Mouse (Mus musculus): ENCODE data around the gene Ccdc96. TPM values are rescaled to one million over a fixed set of nuclear protein-coding genes. Genes with fewer than 3 reads are reported as not detected.

Gene Ccdc96
- polyA plus RNA-seq, 1 experiment from 2014 or later: 0.60 TPM

DNA sequence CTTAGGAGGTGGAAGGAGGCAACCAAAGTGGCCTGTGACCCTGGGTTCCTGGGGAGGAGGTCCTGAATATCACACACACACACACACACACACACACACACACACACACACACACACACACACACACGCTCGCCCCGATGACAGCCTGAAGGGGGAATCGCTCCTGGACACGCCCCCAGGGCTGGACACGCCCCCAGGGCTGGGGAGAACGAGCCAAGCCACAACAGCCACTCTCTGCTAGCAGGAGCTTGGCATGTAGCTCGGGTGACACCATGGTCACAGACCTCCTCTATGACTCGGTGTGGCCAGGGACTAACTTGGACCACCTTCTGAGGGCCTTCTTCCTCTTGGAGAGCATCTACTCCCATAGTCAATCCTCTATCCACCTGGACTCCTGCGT, 33.3 kb upstream of the Ccdc96 start:
- H3K27ac ChIP-seq (replicated peaks; ENCODE audit: low read depth, low read length): no peak overlapping the region
- DNase-seq (ENCODE audit: low spot score) (peak; percentile 36), ATAC-seq (ENCODE audit: insufficient number of reproducible peaks, low FRiP score, low TSS enrichment, low read depth) (no peak)
- no peaks in the 10 kb centered on the region for H3K9me3 ChIP-seq (ENCODE audit: control insufficient read depth, low read length)
- no peaks in the 10 kb centered on the region for H3K27me3 ChIP-seq (ENCODE audit: control insufficient read depth, insufficient read depth, low read length)
- H3K4me2 ChIP-seq (ENCODE audit: low read depth, severe bottlenecking): no peak overlapping the region
- WGBS: 30% methylated on average over 8 of the region's 10 CpGs
- no peaks in the 10 kb centered on the region for H3K36me3 ChIP-seq (ENCODE audit: control insufficient read depth, insufficient read depth, low read length)
- H3K9ac ChIP-seq (ENCODE audit: low read length): no peak overlapping the region
- H3K4me3 ChIP-seq (ENCODE audit: low read depth, low read length): no peak overlapping the region
- 0 out of 2 replicates have a peak, but pooled peaks cover 4% of the 10 kb centered on the region for H3K4me1 ChIP-seq (ENCODE audit: control insufficient read depth, insufficient read depth, low read length)

GRCm38 (mm10) chr5:36451872-36452389, 32.5 kb upstream of the Ccdc96 start:
- no peak for DNase-seq (ENCODE audit: low spot score)
- WGBS: 77% methylated on average over 10 of the region's 10 CpGs
- Histone ChIP-seq H3K4me2 (ENCODE audit: low read depth, severe bottlenecking) (no peak overlapping the region), H3K4me3 (ENCODE audit: low read depth, low read length) (no peak overlapping the region), H3K4me1 (ENCODE audit: control insufficient read depth, insufficient read depth, low read length) (0 out of 2 replicates have a peak, but pooled peaks cover 4% of the 10 kb centered on the region), H3K9me3 (ENCODE audit: control insufficient read depth, low read length) (no peaks in the 10 kb centered on the region), H3K9ac (ENCODE audit: low read length) (no peak overlapping the region), H3K27ac (replicated peaks; ENCODE audit: low read depth, low read length) (no peak overlapping the region), H3K27me3 (ENCODE audit: control insufficient read depth, insufficient read depth, low read length) (no peaks in the 10 kb centered on the region), H3K36me3 (ENCODE audit: control insufficient read depth, insufficient read depth, low read length) (no peaks in the 10 kb centered on the region)
- no peak for ATAC-seq (ENCODE audit: insufficient number of reproducible peaks, low FRiP score, low TSS enrichment, low read depth)

DNA sequence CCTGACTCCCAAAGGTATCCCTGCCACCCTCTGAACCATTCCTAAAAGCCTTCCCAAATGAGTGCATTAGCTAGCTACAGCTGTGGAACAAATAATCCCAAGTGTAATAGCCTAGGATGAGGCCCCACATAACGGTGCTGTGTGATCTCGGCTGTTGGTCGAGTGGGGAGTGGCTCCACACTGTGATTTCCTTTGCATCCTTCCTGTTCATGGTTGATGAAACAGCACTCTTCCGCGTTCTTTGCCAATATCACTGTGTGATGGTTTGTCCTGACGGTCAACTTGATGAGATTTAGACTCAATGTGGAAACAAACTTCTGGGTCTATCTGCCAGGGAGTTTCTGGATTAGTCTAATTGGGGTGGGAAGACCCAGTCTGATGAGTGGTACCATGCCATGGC, 31.6 kb upstream of the Ccdc96 start:
- 0 out of 2 replicates have a peak, but pooled peaks cover 4% of the 10 kb centered on the region for H3K4me1 ChIP-seq (ENCODE audit: control insufficient read depth, insufficient read depth, low read length)
- no peak for ATAC-seq (ENCODE audit: insufficient number of reproducible peaks, low FRiP score, low TSS enrichment, low read depth)
- no peak for DNase-seq (ENCODE audit: low spot score)
- H3K4me2 ChIP-seq (ENCODE audit: low read depth, severe bottlenecking): no peak overlapping the region
- no peaks in the 10 kb centered on the region for H3K27me3 ChIP-seq (ENCODE audit: control insufficient read depth, insufficient read depth, low read length)
- H3K4me3 ChIP-seq (ENCODE audit: low read depth, low read length): no peak overlapping the region
- H3K9ac ChIP-seq (ENCODE audit: low read length): no peak overlapping the region
- 84% methylated on average over 6 of the region's 6 CpGs for WGBS
- H3K36me3 ChIP-seq (ENCODE audit: control insufficient read depth, insufficient read depth, low read length): no peaks in the 10 kb centered on the region
- H3K9me3 ChIP-seq (ENCODE audit: control insufficient read depth, low read length): no peaks in the 10 kb centered on the region
- no peak overlapping the region for H3K27ac ChIP-seq (replicated peaks; ENCODE audit: low read depth, low read length)

- DNase-seq (ENCODE audit: low spot score) (no peak), ATAC-seq (ENCODE audit: insufficient number of reproducible peaks, low FRiP score, low TSS enrichment, low read depth) (no peak)
- Histone ChIP-seq H3K27ac (replicated peaks; ENCODE audit: low read depth, low read length) (no peak overlapping the region), H3K9me3 (ENCODE audit: control insufficient read depth, low read length) (no peaks in the 10 kb centered on the region), H3K27me3 (ENCODE audit: control insufficient read depth, insufficient read depth, low read length) (no peaks in the 10 kb centered on the region), H3K4me2 (ENCODE audit: low read depth, severe bottlenecking) (no peak overlapping the region), H3K4me1 (ENCODE audit: control insufficient read depth, insufficient read depth, low read length) (no peaks in the 10 kb centered on the region), H3K36me3 (ENCODE audit: control insufficient read depth, insufficient read depth, low read length) (no peaks in the 10 kb centered on the region), H3K9ac (ENCODE audit: low read length) (no peak overlapping the region), H3K4me3 (ENCODE audit: low read depth, low read length) (no peak overlapping the region)
- WGBS: 73% methylated on average over 4 of the region's 4 CpGs
These were observed 26.7 kb upstream of the Ccdc96 start for GRCm38 (mm10) chr5:36457706-36458105.

DNA sequence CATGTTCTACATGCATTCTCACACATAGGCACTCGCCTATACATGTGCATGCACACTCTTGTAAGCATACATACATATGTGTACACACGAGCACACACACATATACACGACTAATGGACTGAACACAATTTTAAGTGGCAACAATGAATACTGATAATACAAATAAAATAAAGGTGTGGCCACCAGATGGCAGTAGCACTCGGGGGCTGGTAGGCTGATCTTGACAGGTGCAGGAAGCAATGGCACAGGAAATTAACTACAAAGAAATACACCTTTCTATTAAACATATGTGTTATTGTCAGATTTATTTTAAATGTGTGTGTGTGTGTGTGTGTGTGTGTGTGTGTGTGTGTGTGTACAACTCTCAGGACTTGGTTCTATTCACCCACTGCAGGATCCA, 25.5 kb upstream of the Ccdc96 start:
- no peak overlapping the region for H3K4me2 ChIP-seq (ENCODE audit: low read depth, severe bottlenecking)
- no peak overlapping the region for H3K9ac ChIP-seq (ENCODE audit: low read length)
- no peaks in the 10 kb centered on the region for H3K27me3 ChIP-seq (ENCODE audit: control insufficient read depth, insufficient read depth, low read length)
- H3K9me3 ChIP-seq (ENCODE audit: control insufficient read depth, low read length): no peaks in the 10 kb centered on the region
- ATAC-seq (ENCODE audit: insufficient number of reproducible peaks, low FRiP score, low TSS enrichment, low read depth): no peak
- H3K4me3 ChIP-seq (ENCODE audit: low read depth, low read length): no peak overlapping the region
- H3K4me1 ChIP-seq (ENCODE audit: control insufficient read depth, insufficient read depth, low read length): no peaks in the 10 kb centered on the region
- 14% methylated on average over 4 of the region's 4 CpGs for WGBS
- H3K36me3 ChIP-seq (ENCODE audit: control insufficient read depth, insufficient read depth, low read length): no peaks in the 10 kb centered on the region
- H3K27ac ChIP-seq (replicated peaks; ENCODE audit: low read depth, low read length): no peak overlapping the region
- peak; percentile 63 for DNase-seq (ENCODE audit: low spot score)

- H3K4me3 ChIP-seq (ENCODE audit: low read depth, low read length): no peak overlapping the region
- H3K9me3 ChIP-seq (ENCODE audit: control insufficient read depth, low read length): no peaks in the 10 kb centered on the region
- DNase-seq (ENCODE audit: low spot score) (no peak), ATAC-seq (ENCODE audit: insufficient number of reproducible peaks, low FRiP score, low TSS enrichment, low read depth) (no peak)
- no peak overlapping the region for H3K4me2 ChIP-seq (ENCODE audit: low read depth, severe bottlenecking)
- H3K36me3 ChIP-seq (ENCODE audit: control insufficient read depth, insufficient read depth, low read length): no peaks in the 10 kb centered on the region
- no peak overlapping the region for H3K27ac ChIP-seq (replicated peaks; ENCODE audit: low read depth, low read length)
- H3K27me3 ChIP-seq (ENCODE audit: control insufficient read depth, insufficient read depth, low read length): no peaks in the 10 kb centered on the region
- H3K9ac ChIP-seq (ENCODE audit: low read length): no peak overlapping the region
- peaks cover 5% of the 10 kb centered on the region; the same call in 1 of the 2 replicates for H3K4me1 ChIP-seq (ENCODE audit: control insufficient read depth, insufficient read depth, low read length)
- 78% methylated on average over 2 of the region's 2 CpGs for whole genome bisulfite sequencing
These were observed 23.7 kb upstream of the Ccdc96 start for GRCm38 (mm10) chr5:36460712-36461111.

DNA sequence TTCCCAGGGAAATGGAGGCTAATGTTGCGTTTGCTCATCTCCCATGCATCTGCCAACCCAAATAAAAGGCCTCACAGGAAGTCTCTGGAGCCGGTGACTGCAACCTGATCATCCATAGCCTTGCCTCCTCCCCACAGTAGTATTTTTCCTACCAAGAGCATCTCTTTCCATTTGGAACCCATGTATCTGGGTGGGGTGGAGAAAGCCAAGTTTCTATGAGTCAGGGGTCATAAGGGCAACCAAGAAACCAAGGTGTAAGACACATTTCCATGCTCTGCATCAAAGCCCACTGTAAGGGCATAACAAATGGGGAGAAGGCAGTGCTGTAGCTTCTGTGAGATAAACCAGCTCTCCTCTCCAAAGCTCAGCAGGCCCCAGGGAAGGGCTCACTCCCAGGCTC, 23.2 kb upstream of the Ccdc96 start:
- WGBS: 73% methylated on average over 2 of the region's 2 CpGs
- Histone ChIP-seq H3K9me3 (ENCODE audit: control insufficient read depth, low read length) (no peaks in the 10 kb centered on the region), H3K36me3 (ENCODE audit: control insufficient read depth, insufficient read depth, low read length) (no peaks in the 10 kb centered on the region), H3K4me1 (ENCODE audit: control insufficient read depth, insufficient read depth, low read length) (peaks cover 9% of the 10 kb centered on the region; the same call in 1 of the 2 replicates), H3K4me3 (ENCODE audit: low read depth, low read length) (no peak overlapping the region), H3K4me2 (ENCODE audit: low read depth, severe bottlenecking) (no peak overlapping the region), H3K27ac (replicated peaks; ENCODE audit: low read depth, low read length) (no peak overlapping the region), H3K27me3 (ENCODE audit: control insufficient read depth, insufficient read depth, low read length) (no peaks in the 10 kb centered on the region), H3K9ac (ENCODE audit: low read length) (no peak overlapping the region)
- ATAC-seq (ENCODE audit: insufficient number of reproducible peaks, low FRiP score, low TSS enrichment, low read depth): no peak
- no peak for DNase-seq (ENCODE audit: low spot score)

- ATAC-seq (ENCODE audit: insufficient number of reproducible peaks, low FRiP score, low TSS enrichment, low read depth) (no peak), DNase-seq (ENCODE audit: low spot score) (peak; percentile 84)
- H3K4me3 ChIP-seq (ENCODE audit: low read depth, low read length): no peak overlapping the region
- no peak overlapping the region for H3K27ac ChIP-seq (replicated peaks; ENCODE audit: low read depth, low read length)
- H3K36me3 ChIP-seq (ENCODE audit: control insufficient read depth, insufficient read depth, low read length): no peaks in the 10 kb centered on the region
- H3K4me1 ChIP-seq (ENCODE audit: control insufficient read depth, insufficient read depth, low read length): peaks cover 9% of the 10 kb centered on the region; the same call in 1 of the 2 replicates
- 18% methylated on average over 7 of the region's 7 CpGs for WGBS
- no peaks in the 10 kb centered on the region for H3K27me3 ChIP-seq (ENCODE audit: control insufficient read depth, insufficient read depth, low read length)
- H3K9ac ChIP-seq (ENCODE audit: low read length): no peak overlapping the region
- H3K9me3 ChIP-seq (ENCODE audit: control insufficient read depth, low read length): no peaks in the 10 kb centered on the region
- no peak overlapping the region for H3K4me2 ChIP-seq (ENCODE audit: low read depth, severe bottlenecking)
These were observed 21.6 kb upstream of the Ccdc96 start for GRCm38 (mm10) chr5:36462810-36463209.

GRCm38 (mm10) chr5:36463391-36463790, 21.0 kb upstream of the Ccdc96 start:
- no peaks in the 10 kb centered on the region for H3K36me3 ChIP-seq (ENCODE audit: control insufficient read depth, insufficient read depth, low read length)
- H3K27ac ChIP-seq (replicated peaks; ENCODE audit: low read depth, low read length): no peak overlapping the region
- no peak overlapping the region for H3K4me3 ChIP-seq (ENCODE audit: low read depth, low read length)
- 58% methylated on average over 5 of the region's 5 CpGs for WGBS
- no peak overlapping the region for H3K4me2 ChIP-seq (ENCODE audit: low read depth, severe bottlenecking)
- no peaks in the 10 kb centered on the region for H3K9me3 ChIP-seq (ENCODE audit: control insufficient read depth, low read length)
- no peaks in the 10 kb centered on the region for H3K27me3 ChIP-seq (ENCODE audit: control insufficient read depth, insufficient read depth, low read length)
- DNase-seq (ENCODE audit: low spot score) (no peak), ATAC-seq (ENCODE audit: insufficient number of reproducible peaks, low FRiP score, low TSS enrichment, low read depth) (no peak)
- H3K4me1 ChIP-seq (ENCODE audit: control insufficient read depth, insufficient read depth, low read length): peaks cover 9% of the 10 kb centered on the region; the same call in 1 of the 2 replicates
- H3K9ac ChIP-seq (ENCODE audit: low read length): no peak overlapping the region

All from limb, embryonic 11.5 days (tissue).